Mouse (Mus musculus) lung, postnatal 0 days (tissue): ENCODE measurements around the gene Tns4. TPM values are rescaled to one million over a fixed set of nuclear protein-coding genes. Genes with fewer than 3 reads are reported as not detected.

Source experiments
- ATAC-seq: fragments of 200-750 bp; cut with Nextera tagmentation; 2 replicates; pipeline ENCODE4 v1.8.0; 2017; ENCODE audit warnings: moderate library complexity
- DNase-seq: peaks from one replicate; pipeline ENCODE4 v3.0.0-alpha.2; 2016; ENCODE audit warnings: low spot score
- H3K27ac ChIP-seq: fragments of 300-500 bp; sonication (generic); 2 replicates; pipeline ENCODE4 v1.5.1; 2014; ENCODE audit warnings: antibody characterized with exemption, mild to moderate bottlenecking, low read length, mixed read lengths
- H3K27me3 ChIP-seq: fragments of 300-500 bp; sonication (generic); replicated peaks from 2 replicates; pipeline ENCODE4 v1.6.1; 2014; ENCODE audit warnings: low read length, mixed read lengths; ENCODE audit not compliant: insufficient read depth
- H3K36me3 ChIP-seq: fragments of 300-500 bp; sonication (generic); 2 replicates; pipeline ENCODE4 v1.6.1; 2014; ENCODE audit warnings: low read length, mixed read lengths; ENCODE audit not compliant: insufficient read depth
- H3K4me1 ChIP-seq: fragments of 300-500 bp; sonication (generic); 2 replicates; pipeline ENCODE4 v1.6.1; 2014; ENCODE audit warnings: antibody characterized with exemption, low read depth, low read length, mixed read lengths; ENCODE audit not compliant: insufficient read depth
- H3K4me2 ChIP-seq: fragments of 300-500 bp; sonication (generic); replicated peaks from 2 replicates; pipeline ENCODE4 v1.6.1; 2014; ENCODE audit warnings: low read depth, mild to moderate bottlenecking, low read length, moderate library complexity, mixed read lengths
- H3K4me3 ChIP-seq: fragments of 300-500 bp; sonication (generic); 2 replicates; pipeline ENCODE4 v1.5.1; 2014; ENCODE audit warnings: low read depth, low read length
- H3K9ac ChIP-seq: fragments of 300-500 bp; sonication (generic); replicated peaks from 2 replicates; pipeline ENCODE4 v1.6.1; 2014; ENCODE audit warnings: low read depth, mild to moderate bottlenecking
- H3K9me3 ChIP-seq: fragments of 300-500 bp; sonication (generic); 2 replicates; pipeline ENCODE4 v1.6.1; 2016; ENCODE audit warnings: low read length, mixed read lengths
- CTCF ChIP-seq: IDR thresholded peaks from 2 replicates; pipeline ENCODE4 v1.5.1; 2016; ENCODE audit warnings: antibody characterized with exemption, mild to moderate bottlenecking
- EP300 ChIP-seq: IDR thresholded peaks from 2 replicates; pipeline ENCODE4 v1.6.1; 2016; ENCODE audit warnings: antibody characterized with exemption, mild to moderate bottlenecking, control low read depth
- whole genome bisulfite sequencing: fragments of 180-500 bp; shearing (Covaris S2); extraction: QIAGEN DNeasy Blood & Tissue Kit; methylation state at CpG from one replicate; pipeline ENCODE4 v1.1.7; 2014; 5-methylcytosine and 5-hydroxymethylcytosine counted together
- polyA plus RNA-seq: library from polyadenylated mRNA; unstranded; fragments of >200 nt; fragmentation: Nextera tagmentation; extraction: Ambion mirVana; gene quantifications from 2 replicates; pipeline ENCODE4 v1.2.1, GENCODE M21; 2015

Gene Tns4
- polyA plus RNA-seq, 1 experiment from 2014 or later = 0.24 TPM

- no peak overlapping the region for H3K4me2 ChIP-seq
- ATAC-seq = peak; percentile 72
- H3K4me1 ChIP-seq = peaks cover 22% of the 10 kb centered on the region; the same call in 1 of the 2 replicates
- H3K36me3 ChIP-seq = no peaks in the 10 kb centered on the region
- peak; percentile 69 for DNase-seq
- H3K27me3 ChIP-seq = no peaks in the 10 kb centered on the region
- no peak overlapping the region for H3K9ac ChIP-seq
- H3K4me3 ChIP-seq = no peak overlapping the region
- WGBS = 8% methylated on average over 5 of the region's 5 CpGs
- TF ChIP-seq EP300 = peak; percentile 90
- TF ChIP-seq CTCF = no peak
- H3K9me3 ChIP-seq = no peaks in the 10 kb centered on the region
- H3K27ac ChIP-seq = peak overlapping the region; percentile 91
Measured at GRCm38 (mm10) chr11:99126482-99127253, 37.6 kb upstream of the Tns4 start.

DNA sequence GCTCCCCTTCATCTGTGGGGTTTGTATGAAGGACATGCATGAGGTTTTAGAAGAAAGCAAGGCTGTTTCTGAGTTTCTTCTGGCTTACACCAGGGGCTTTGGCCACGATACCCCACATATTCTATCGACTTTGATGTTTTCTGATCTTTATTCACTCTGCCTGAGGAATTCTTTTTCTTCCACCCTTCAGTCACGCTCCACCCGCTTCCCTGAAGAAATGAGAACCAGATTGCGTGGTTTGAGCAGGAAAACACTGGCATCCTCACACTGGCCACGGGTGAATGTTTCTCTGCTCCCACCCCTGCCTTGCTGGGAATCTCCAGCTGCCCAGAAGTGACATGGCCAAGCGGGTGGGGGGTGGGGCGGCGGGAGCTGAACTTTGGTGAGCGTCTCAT is 35.5 kb upstream of the Tns4 start:
- H3K36me3 ChIP-seq = no peaks in the 10 kb centered on the region
- no peak overlapping the region for H3K27ac ChIP-seq
- ATAC-seq = no peak
- no peak overlapping the region for H3K4me3 ChIP-seq
- no peak for DNase-seq
- no peak overlapping the region for H3K9ac ChIP-seq
- peaks cover 26% of the 10 kb centered on the region; the same call in 1 of the 2 replicates for H3K4me1 ChIP-seq
- 58% methylated on average over 10 of the region's 10 CpGs for WGBS
- H3K27me3 ChIP-seq = no peaks in the 10 kb centered on the region
- no peaks in the 10 kb centered on the region for H3K9me3 ChIP-seq
- TF ChIP-seq EP300 (no peak), CTCF (no peak)
- no peak overlapping the region for H3K4me2 ChIP-seq

GRCm38 (mm10) chr11:99123977-99124634 is 35.0 kb upstream of the Tns4 start:
- no peak overlapping the region for H3K4me2 ChIP-seq
- H3K27ac ChIP-seq = no peak overlapping the region
- ATAC-seq = no peak
- H3K4me1 ChIP-seq = peaks cover 26% of the 10 kb centered on the region; the same call in 1 of the 2 replicates
- H3K27me3 ChIP-seq = no peaks in the 10 kb centered on the region
- DNase-seq = no peak
- 41% methylated on average over 15 of the region's 15 CpGs for WGBS
- no peaks in the 10 kb centered on the region for H3K36me3 ChIP-seq
- no peak overlapping the region for H3K4me3 ChIP-seq
- no peak overlapping the region for H3K9ac ChIP-seq
- TF ChIP-seq EP300 (no peak), CTCF (peak; percentile 76)
- no peaks in the 10 kb centered on the region for H3K9me3 ChIP-seq

GRCm38 (mm10) chr11:99122703-99123102 is 33.6 kb upstream of the Tns4 start:
- TF ChIP-seq EP300 = no peak
- Histone ChIP-seq H3K4me1 (peaks cover 19% of the 10 kb centered on the region; the same call in 1 of the 2 replicates), H3K36me3 (no peaks in the 10 kb centered on the region), H3K4me2 (no peak overlapping the region), H3K27me3 (no peaks in the 10 kb centered on the region), H3K27ac (no peak overlapping the region), H3K4me3 (no peak overlapping the region), H3K9ac (no peak overlapping the region), H3K9me3 (no peaks in the 10 kb centered on the region)
- ATAC-seq (no peak), DNase-seq (no peak)
- 65% methylated on average over 3 of the region's 3 CpGs for WGBS

- Histone ChIP-seq H3K36me3 (no peaks in the 10 kb centered on the region), H3K4me2 (no peak overlapping the region), H3K4me1 (peaks cover 5% of the 10 kb centered on the region; the same call in 1 of the 2 replicates), H3K9ac (no peak overlapping the region), H3K27me3 (no peaks in the 10 kb centered on the region), H3K9me3 (no peaks in the 10 kb centered on the region), H3K27ac (no peak overlapping the region), H3K4me3 (no peak overlapping the region)
- 68% methylated on average over 14 of the region's 14 CpGs for WGBS
- no peak for TF ChIP-seq CTCF
- no peak for TF ChIP-seq EP300
- no peak for ATAC-seq
- no peak for DNase-seq
Measured at GRCm38 (mm10) chr11:99121218-99121631, 32.1 kb upstream of the Tns4 start.

DNA sequence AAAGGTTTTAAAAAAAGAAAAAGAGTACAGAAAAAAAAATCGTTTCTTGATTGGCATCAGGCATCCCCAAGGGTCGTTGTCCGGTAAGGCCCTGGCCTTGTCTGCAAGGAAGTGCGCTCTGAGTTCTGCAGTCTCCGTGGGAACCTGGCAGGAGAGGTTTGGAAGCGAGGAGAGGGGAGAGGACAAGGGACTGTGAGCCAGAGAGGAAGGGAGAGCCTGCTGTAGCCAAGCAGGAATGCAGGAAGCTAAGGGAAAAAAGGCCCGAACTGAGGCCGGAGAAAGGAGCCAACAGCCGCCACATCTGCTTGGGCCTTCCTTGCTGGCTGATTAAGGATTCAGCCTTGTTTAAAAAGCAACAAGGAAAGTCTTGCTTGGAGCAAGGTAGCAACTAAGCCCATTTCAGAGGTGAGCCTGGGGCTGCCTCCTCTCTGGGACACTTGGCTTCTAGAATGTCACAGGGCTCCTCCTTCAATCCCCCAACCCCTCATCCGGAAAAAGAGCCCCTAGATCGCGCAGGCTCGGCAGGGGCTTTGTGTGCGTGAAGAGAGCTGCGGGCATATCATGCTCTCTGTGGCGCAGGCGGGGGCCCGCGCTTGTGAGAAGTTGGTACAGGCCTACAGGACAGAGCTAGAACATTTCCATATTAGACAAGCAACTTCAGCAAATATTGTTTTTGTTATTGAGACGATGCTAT is 31.6 kb upstream of the Tns4 start:
- Histone ChIP-seq H3K27ac (peak overlapping the region; percentile 20; the same call in 1 of the 2 replicates), H3K9ac (no peak overlapping the region), H3K4me3 (no peak overlapping the region), H3K36me3 (no peaks in the 10 kb centered on the region), H3K27me3 (no peaks in the 10 kb centered on the region), H3K9me3 (no peaks in the 10 kb centered on the region), H3K4me2 (no peak overlapping the region), H3K4me1 (peaks cover 5% of the 10 kb centered on the region; the same call in 1 of the 2 replicates)
- no peak for ATAC-seq
- no peak for DNase-seq
- 45% methylated on average over 20 of the region's 20 CpGs for WGBS
- TF ChIP-seq CTCF = no peak
- no peak for TF ChIP-seq EP300
